Mouse (Mus musculus) thymus, adult 2 months (tissue): Measurements from ENCODE around the gene Slc27a1.

ENCODE experiments used
- CTCF ChIP-seq: fragments of 200-500 bp; IDR thresholded peaks from 2 replicates; pipeline ENCODE4 v1.5.1; 2012; ENCODE audit warnings: mild to moderate bottlenecking, control low read depth, low read length, moderate library complexity, borderline replicate concordance; ENCODE audit not compliant: control insufficient read depth, poor library complexity, insufficient read depth; ENCODE audit errors: extremely low read depth
- POLR2A ChIP-seq: fragments of 200-500 bp; IDR thresholded peaks from 2 replicates; pipeline ENCODE4 v1.6.1; 2012; ENCODE audit warnings: mild to moderate bottlenecking, low read length, control low read depth, moderate library complexity; ENCODE audit not compliant: control insufficient read depth, poor library complexity, insufficient read depth; ENCODE audit errors: extremely low read depth

DNA sequence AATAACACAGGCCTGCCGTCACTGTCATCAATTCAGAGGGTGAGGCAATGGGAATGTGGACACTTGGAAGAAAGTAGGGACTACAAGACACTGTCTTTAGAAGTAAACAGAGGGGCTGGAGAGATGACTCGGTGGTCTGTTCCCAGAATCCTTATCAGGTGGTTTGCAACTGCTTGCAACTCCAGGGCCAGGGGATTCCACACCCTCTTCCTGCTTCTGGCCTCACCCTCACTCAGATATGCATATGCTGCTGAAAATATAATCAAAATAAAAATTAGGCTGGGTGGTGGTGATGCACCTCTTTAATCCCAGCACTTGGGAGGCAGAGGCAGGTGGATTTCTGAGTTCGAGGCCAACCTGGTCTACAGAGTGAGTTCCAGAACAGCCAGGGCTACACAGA, 8.6 kb upstream of the Slc27a1 start:
- TF ChIP-seq CTCF = no peak
- no peak for TF ChIP-seq POLR2A
